Mouse (Mus musculus): ENCODE data around the gene Nr1i3.

DNA sequence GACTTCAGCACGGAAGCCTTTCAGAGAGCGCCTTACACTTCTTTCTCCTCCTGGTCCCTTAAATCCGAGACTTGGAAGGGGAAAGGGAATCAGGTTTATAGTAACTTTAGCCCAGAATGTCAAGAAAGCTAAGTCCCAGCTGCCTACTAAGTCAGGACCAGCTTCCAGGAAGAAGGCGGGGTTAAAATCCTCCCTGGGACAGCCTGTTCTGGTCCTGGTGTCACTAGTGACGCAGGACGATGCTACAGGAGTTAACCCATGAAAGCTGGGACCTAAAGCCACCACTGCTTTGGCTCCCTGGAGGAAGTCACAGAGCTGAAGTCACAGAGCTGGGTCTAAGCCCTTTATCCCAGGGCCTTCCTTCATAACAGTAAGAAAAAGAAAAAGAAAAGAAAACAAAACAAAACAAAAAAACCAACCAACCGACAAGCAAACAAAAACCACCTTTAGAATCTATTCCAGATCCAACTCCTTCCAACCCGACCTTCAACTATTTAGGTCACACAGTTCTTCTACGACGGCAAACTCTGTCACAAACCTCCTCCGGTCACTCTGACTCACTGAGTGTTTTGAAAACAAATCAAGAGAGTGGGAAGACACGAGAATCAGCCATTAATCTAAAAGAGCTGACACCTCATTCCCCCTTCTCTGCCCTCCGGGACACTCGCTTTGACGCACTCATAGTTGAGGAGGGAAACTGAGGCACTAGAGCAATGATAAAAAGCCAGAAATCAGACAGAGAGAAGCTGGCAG, 26.4 kb downstream of the Nr1i3 start:
- no peak for TF ChIP-seq CTCF (IDR thresholded peaks at IDR 0.05; ENCODE audit: borderline replicate concordance, insufficient read depth, low read length)
- no peak for TF ChIP-seq POLR2A (IDR thresholded peaks at IDR 0.05; ENCODE audit: low read depth, low read length)

Measured in embryonic fibroblast, embryonic 13.5 days (primary cell).